Mouse (Mus musculus) mature B cell (primary cell): Measurements from ENCODE around the gene Grik1.

Experiments
- in situ Hi-C: fragments of 300-500 bp; cut with MboI; formaldehyde crosslinking; loops from 2 replicates; pipeline ENCODE4 v1.14.3; 2019

Gene Grik1

GRCm38 (mm10) chr16:88290132-88290772 lies at the start of gene Grik1:
TSS of gene Grik1 (minus strand) at chr16:88290265.
- in situ Hi-C loops: no loop called here

GRCm38 (mm10) chr16:88294209-88294608 lies 4.1 kb upstream of the Grik1 start:
- in situ Hi-C loops: no loop called here

GRCm38 (mm10) chr16:88289421-88290081 lies 514 bp downstream of the Grik1 start:
- in situ Hi-C loops: no loop called here

- in situ Hi-C loops: no loop called here
These were observed 31.7 kb downstream of the Grik1 start for GRCm38 (mm10) chr16:88258407-88258806.

- in situ Hi-C loops: no loop called here
These were observed 33.0 kb downstream of the Grik1 start for GRCm38 (mm10) chr16:88257072-88257471.

- in situ Hi-C loops: no loop called here
These were observed 34.0 kb downstream of the Grik1 start for GRCm38 (mm10) chr16:88256101-88256500.

GRCm38 (mm10) chr16:88252676-88253075 lies 37.4 kb downstream of the Grik1 start:
- in situ Hi-C loops: no loop called here

- in situ Hi-C loops: no loop called here
These were observed 39.0 kb downstream of the Grik1 start for GRCm38 (mm10) chr16:88251049-88251448.

GRCm38 (mm10) chr16:88249825-88250224 lies 40.2 kb downstream of the Grik1 start:
- in situ Hi-C loops: no loop called here

- in situ Hi-C loops: no loop called here
These were observed 42.5 kb downstream of the Grik1 start for GRCm38 (mm10) chr16:88247586-88247985.

- in situ Hi-C loops: no loop called here
These were observed 45.4 kb downstream of the Grik1 start for GRCm38 (mm10) chr16:88244658-88245057.

- in situ Hi-C loops: no loop called here
These were observed 64.4 kb downstream of the Grik1 start for GRCm38 (mm10) chr16:88225616-88226015.

- in situ Hi-C loops: no loop called here
These were observed 68.1 kb downstream of the Grik1 start for GRCm38 (mm10) chr16:88221932-88222331.

- in situ Hi-C loops: no loop called here
These were observed 77.5 kb downstream of the Grik1 start for GRCm38 (mm10) chr16:88212531-88212930.

GRCm38 (mm10) chr16:88211852-88212251 lies 78.2 kb downstream of the Grik1 start:
- in situ Hi-C loops: no loop called here

- in situ Hi-C loops: no loop called here
These were observed 85.7 kb downstream of the Grik1 start for GRCm38 (mm10) chr16:88204400-88204799.

- in situ Hi-C loops: no loop called here
These were observed 86.1 kb downstream of the Grik1 start for GRCm38 (mm10) chr16:88203985-88204384.

GRCm38 (mm10) chr16:88187433-88188037 lies 102.5 kb downstream of the Grik1 start:
- in situ Hi-C loops: no loop called here

- in situ Hi-C loops: no loop called here
These were observed 111.3 kb downstream of the Grik1 start for GRCm38 (mm10) chr16:88178813-88179212.

- in situ Hi-C loops: no loop called here
These were observed 112.7 kb downstream of the Grik1 start for GRCm38 (mm10) chr16:88177364-88177763.

GRCm38 (mm10) chr16:88174083-88174721 lies 115.9 kb downstream of the Grik1 start:
- in situ Hi-C loops: no loop called here

GRCm38 (mm10) chr16:88166547-88166946 lies 123.5 kb downstream of the Grik1 start:
- in situ Hi-C loops: no loop called here

- in situ Hi-C loops: no loop called here
These were observed 147.5 kb downstream of the Grik1 start for GRCm38 (mm10) chr16:88142574-88142973.
